Mouse (Mus musculus): Measurements from ENCODE around the gene Zfp958. TPM values are rescaled to one million over a fixed set of nuclear protein-coding genes. Genes with fewer than 3 reads are reported as not detected.

The Zfp958 gene
- polyA plus RNA-seq, 1 experiment: 2.4 TPM

DNA sequence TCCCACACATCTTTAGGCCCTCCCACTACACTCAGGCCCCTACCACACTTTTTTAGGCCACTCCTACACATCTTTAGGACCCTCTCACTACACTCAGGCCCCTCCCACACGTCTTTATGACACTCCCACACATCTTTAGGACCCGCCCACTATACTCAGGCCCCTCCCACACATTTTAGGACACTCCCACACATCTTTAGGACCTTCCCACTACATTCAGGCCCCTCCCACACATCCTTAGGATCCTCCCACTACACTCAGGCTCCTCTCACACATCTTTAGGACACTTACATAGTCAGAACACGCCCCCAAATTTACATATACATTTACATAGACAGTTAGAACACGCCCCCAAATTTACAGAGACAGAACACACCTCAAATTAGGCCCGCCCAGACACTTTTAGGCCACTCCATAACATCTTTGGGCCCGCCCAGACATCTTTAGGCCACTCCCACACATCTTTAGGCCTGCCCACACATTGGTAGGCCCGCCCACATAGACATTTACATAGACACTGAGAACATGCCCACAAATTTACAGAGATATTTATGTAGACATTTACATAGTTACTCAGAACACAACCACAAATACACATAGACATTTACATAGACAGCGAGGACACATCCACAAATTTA is 66.1 kb downstream of the Zfp958 start:
- 83% methylated on average over 8 of the region's 8 CpGs for WGBS
- no peak for TF ChIP-seq CTCF (IDR thresholded peaks at IDR 0.05; ENCODE audit: control insufficient read depth, insufficient read depth, low read length)
- no peak for TF ChIP-seq POLR2A (IDR thresholded peaks at IDR 0.05; ENCODE audit: borderline replicate concordance, control insufficient read depth, low read depth, low read length)
- Histone ChIP-seq H3K27ac (ENCODE audit: control insufficient read depth, insufficient read depth, low read depth, low read length, poor library complexity) (no peak overlapping the region; the same call in 1 of the 2 replicates), H3K4me3 (replicated peaks; ENCODE audit: control insufficient read depth, low read depth, low read length) (peak overlapping the region; percentile 76), H3K4me1 (ENCODE audit: control insufficient read depth, insufficient read depth, low read length) (no peaks in the 10 kb centered on the region)

GRCm38 (mm10) chr8:4679796-4680195 is 66.8 kb downstream of the Zfp958 start:
- H3K4me1 ChIP-seq (ENCODE audit: control insufficient read depth, insufficient read depth, low read length): no peaks in the 10 kb centered on the region
- WGBS: 84% methylated on average over 3 of the region's 3 CpGs
- TF ChIP-seq POLR2A (IDR thresholded peaks at IDR 0.05; ENCODE audit: borderline replicate concordance, control insufficient read depth, low read depth, low read length) (no peak), CTCF (IDR thresholded peaks at IDR 0.05; ENCODE audit: control insufficient read depth, insufficient read depth, low read length) (no peak)

More at GRCm38 (mm10) chr8:4679796-4680195, 66.8 kb downstream of the Zfp958 start:
- H3K27ac ChIP-seq (ENCODE audit: control insufficient read depth, insufficient read depth, low read depth, low read length, poor library complexity): no peak overlapping the region
- H3K4me3 ChIP-seq (replicated peaks; ENCODE audit: control insufficient read depth, low read depth, low read length): no peak overlapping the region

Other genes with a start within 250 kb of the Zfp958 start
- 3.0 and 8.1 TPM in 2 replicates for gene Cers4, start 120.1 kb upstream of the Zfp958 start, polyA plus RNA-seq (2011; ENCODE audit: insufficient read depth, insufficient read length, low replicate concordance, missing spikeins)
- gene Shcbp1, start 166.4 kb downstream of the Zfp958 start, polyA plus RNA-seq (2011; ENCODE audit: insufficient read depth, insufficient read length, low replicate concordance, missing spikeins): 16.4 and 20.7 TPM in 2 replicates